Comparison of ENCODE assay signal across 25 mouse cellular contexts in genomic region chr11:16498756-16499680, GRCm38 (mm10). TPM values are rescaled to one million over a fixed set of nuclear protein-coding genes. Genes with fewer than 3 reads are reported as not detected.
A peak's percentile ranks its signal among the peaks of the same experiment; 100 is the strongest.
DNase-seq lines count a peak whose midpoint lies in the region; ATAC-seq lines count a peak whose summit lies in the region.
"Had no signal": no experiment of that assay in that cellular context is flagged by ENCODE, and none has a peak within 500 bp of the region (broad histone marks: within the 10 kb centered on the region; RNA-seq: fewer than 3 reads in every experiment).

No protein-coding gene starts in this region.

- H3K27me3 ChIP-seq in embryonic facial prominence, embryonic 14.5 days (replicated peaks; ENCODE audit: control insufficient read depth, insufficient read depth, low read length) = no peaks in the 10 kb centered on the region
- H3K27me3 ChIP-seq in embryonic facial prominence, embryonic 10.5 days (replicated peaks; ENCODE audit: low read depth, poor library complexity, severe bottlenecking) = no peaks in the 10 kb centered on the region
- H3K27me3 ChIP-seq in limb, embryonic 11.5 days (ENCODE audit: control insufficient read depth, insufficient read depth, low read length) = no peaks in the 10 kb centered on the region
- H3K27me3 ChIP-seq in limb, embryonic 10.5 days (ENCODE audit: low read depth, poor library complexity, severe bottlenecking) = no peaks in the 10 kb centered on the region
- H3K27me3 ChIP-seq: embryonic facial prominence, embryonic 12.5 days; heart, embryonic 12.5 days; hindbrain, embryonic 12.5 days; midbrain, embryonic 12.5 days; neural tube, embryonic 13.5 days; Patski had no signal

- 38% methylated on average over 1 of the region's 1 CpGs for WGBS in embryonic facial prominence, embryonic 14.5 days
- WGBS in embryonic facial prominence, embryonic 10.5 days = 36% methylated on average over 1 of the region's 1 CpGs
- 55% methylated on average over 1 of the region's 1 CpGs for WGBS in limb, embryonic 11.5 days
- 42% methylated on average over 1 of the region's 1 CpGs for WGBS in limb, embryonic 10.5 days

- no peak for ATAC-seq in embryonic facial prominence, embryonic 14.5 days (ENCODE audit: low read depth)
- peak; percentile 35; the same call in 1 of the 2 replicates for ATAC-seq in limb, embryonic 11.5 days (ENCODE audit: insufficient number of reproducible peaks, low FRiP score, low TSS enrichment, low read depth)
- no peak for ATAC-seq in megakaryocyte progenitor cell, adult 5-6 weeks (replicated peaks; ENCODE audit: poor library complexity)
- ATAC-seq: inflammation-experienced regulatory T-cells, adult 6 months; Patski had no signal

- no peak overlapping the region for H3K27ac ChIP-seq in embryonic facial prominence, embryonic 14.5 days (replicated peaks; ENCODE audit: low read depth, low read length)
- no peak overlapping the region for H3K27ac ChIP-seq in embryonic facial prominence, embryonic 10.5 days (replicated peaks)
- H3K27ac ChIP-seq in limb, embryonic 11.5 days (replicated peaks; ENCODE audit: low read depth, low read length) = no peak overlapping the region
- H3K27ac ChIP-seq in limb, embryonic 10.5 days = no peak overlapping the region
- H3K27ac ChIP-seq: embryonic facial prominence, embryonic 12.5 days; hindbrain, embryonic 12.5 days; layer of hippocampus, adult 2 months; midbrain, embryonic 12.5 days; neural tube, embryonic 13.5 days had no signal

- H3K4me2 ChIP-seq in embryonic facial prominence, embryonic 14.5 days (ENCODE audit: low read depth, low read length) = no peak overlapping the region
- H3K4me2 ChIP-seq in limb, embryonic 11.5 days (ENCODE audit: low read depth, severe bottlenecking) = no peak overlapping the region
- H3K4me2 ChIP-seq: embryonic facial prominence, embryonic 12.5 days; heart, embryonic 12.5 days; hindbrain, embryonic 12.5 days; liver, embryonic 11.5 days; midbrain, embryonic 12.5 days; neural tube, embryonic 13.5 days had no signal

- no peak overlapping the region for H3K4me3 ChIP-seq in embryonic facial prominence, embryonic 14.5 days (ENCODE audit: low read depth, low read length)
- H3K4me3 ChIP-seq in embryonic facial prominence, embryonic 10.5 days = no peak overlapping the region
- no peak overlapping the region for H3K4me3 ChIP-seq in limb, embryonic 11.5 days (ENCODE audit: low read depth, low read length)
- H3K4me3 ChIP-seq in limb, embryonic 10.5 days = no peak overlapping the region
- H3K4me3 ChIP-seq: embryonic facial prominence, embryonic 12.5 days; heart, embryonic 12.5 days; hindbrain, embryonic 12.5 days; layer of hippocampus, adult 2 months; midbrain, embryonic 12.5 days; neural tube, embryonic 13.5 days had no signal

- H3K9me3 ChIP-seq in embryonic facial prominence, embryonic 14.5 days (ENCODE audit: control insufficient read depth, low read length) = no peaks in the 10 kb centered on the region
- H3K9me3 ChIP-seq in embryonic facial prominence, embryonic 10.5 days = no peaks in the 10 kb centered on the region
- no peaks in the 10 kb centered on the region for H3K9me3 ChIP-seq in limb, embryonic 11.5 days (ENCODE audit: control insufficient read depth, low read length)
- no peaks in the 10 kb centered on the region for H3K9me3 ChIP-seq in limb, embryonic 10.5 days (replicated peaks)
- H3K9me3 ChIP-seq: embryonic facial prominence, embryonic 12.5 days; heart, embryonic 12.5 days; hindbrain, embryonic 12.5 days; midbrain, embryonic 12.5 days had no signal

- H3K36me3 ChIP-seq in embryonic facial prominence, embryonic 14.5 days (ENCODE audit: control insufficient read depth, insufficient read depth, low read length) = peaks cover 32% of the 10 kb centered on the region
- H3K36me3 ChIP-seq in embryonic facial prominence, embryonic 10.5 days (replicated peaks) = peaks cover 47% of the 10 kb centered on the region
- H3K36me3 ChIP-seq in limb, embryonic 11.5 days (ENCODE audit: control insufficient read depth, insufficient read depth, low read length) = peaks cover 3% of the 10 kb centered on the region
- peaks cover 46% of the 10 kb centered on the region for H3K36me3 ChIP-seq in limb, embryonic 10.5 days

- DNase-seq in embryonic facial prominence, embryonic 14.5 days (ENCODE audit: low spot score) = peak; percentile 7
- DNase-seq in embryonic facial prominence, embryonic 10.5 days (ENCODE audit: low spot score) = no peak
- no peak for DNase-seq in limb, embryonic 11.5 days (ENCODE audit: low spot score)
- no peak for DNase-seq in limb, embryonic 10.5 days (ENCODE audit: low spot score)
- peak; percentile 20 for DNase-seq in 3T3-L1 (ENCODE audit: low read depth, low spot score)
- peak; percentile 80 for DNase-seq in NIH3T3 (ENCODE audit: low read depth)
- DNase-seq in left cerebral cortex, adult 18-20 months (ENCODE audit: low spot score in 2 of 2) = no peak
- DNase-seq: cerebellum, adult 9-10 months; heart, postnatal 14 days; kidney, adult 2 months; kidney, postnatal 14 days; layer of hippocampus, postnatal 36 days; lung, adult 18-20 months; lung, postnatal 36 days; thymus, adult 2 months had no signal

- no peak overlapping the region for H3K9ac ChIP-seq in embryonic facial prominence, embryonic 14.5 days (ENCODE audit: low read depth, low read length)
- no peak overlapping the region for H3K9ac ChIP-seq in limb, embryonic 11.5 days (ENCODE audit: low read length)
- H3K9ac ChIP-seq: embryonic facial prominence, embryonic 12.5 days; heart, embryonic 12.5 days; hindbrain, embryonic 12.5 days; midbrain, embryonic 12.5 days; neural tube, embryonic 13.5 days had no signal

- H3K4me1 ChIP-seq in embryonic facial prominence, embryonic 14.5 days (ENCODE audit: control insufficient read depth, insufficient read depth, low read length) = no peaks in the 10 kb centered on the region
- H3K4me1 ChIP-seq in embryonic facial prominence, embryonic 10.5 days = no peaks in the 10 kb centered on the region
- no peaks in the 10 kb centered on the region for H3K4me1 ChIP-seq in limb, embryonic 11.5 days (ENCODE audit: control insufficient read depth, insufficient read depth, low read length)
- H3K4me1 ChIP-seq in limb, embryonic 10.5 days = no peaks in the 10 kb centered on the region
- H3K4me1 ChIP-seq: embryonic facial prominence, embryonic 12.5 days; heart, embryonic 12.5 days; hindbrain, embryonic 12.5 days; midbrain, embryonic 12.5 days; neural tube, embryonic 13.5 days had no signal

RNA-seq across cellular contexts. Expression of gene Sec61g, which starts 9.3 kb away (rescaled TPM):
- 36.4 and 40.4 TPM in 2 replicates for polyA plus RNA-seq in embryonic facial prominence, embryonic 14.5 days (2014; fragmentation: Nextera tagmentation; extraction: Ambion mirVana)
- 40.7 and 44.2 TPM in 2 replicates for polyA plus RNA-seq in embryonic facial prominence, embryonic 10.5 days (2016; fragmentation: Nextera tagmentation; extraction: Ambion mirVana)
- polyA plus RNA-seq in limb, embryonic 11.5 days (2014; fragmentation: Nextera tagmentation; extraction: Ambion mirVana) = 41.5 and 41.7 TPM in 2 replicates
- 40.4 and 41.6 TPM in 2 replicates for polyA plus RNA-seq in limb, embryonic 10.5 days (2016; fragmentation: Nextera tagmentation; extraction: Ambion mirVana)
- 10 to 100 TPM; 11.0 to 12.3 TPM for total RNA-seq in left cerebral cortex, adult 18-20 months (2021)
- total RNA-seq in megakaryocyte progenitor cell, adult 5-6 weeks (2015) = 21.6 and 28.1 TPM in 2 replicates
- 14.5 and 29.4 TPM in 2 replicates for total RNA-seq in megakaryocyte progenitor cell, adult 5-6 weeks (2017)

Comparison
In these comparisons a context has a peak if more than half of its experiments do, and no peak if none do; other contexts are left out.
1. DNase-seq: peak in embryonic facial prominence, embryonic 14.5 days (single experiment), 3T3-L1 (single experiment) and NIH3T3 (single experiment); none in embryonic facial prominence, embryonic 10.5 days (single experiment), limb, embryonic 11.5 days (single experiment), limb, embryonic 10.5 days (single experiment) and left cerebral cortex, adult 18-20 months (0 of 2).